Mouse (Mus musculus) lung, adult 2 months (tissue): ENCODE results near the gene Slc25a33. TPM values are rescaled to one million over a fixed set of nuclear protein-coding genes. Genes with fewer than 3 reads are reported as not detected.

Source experiments
- DNase-seq: peaks from one replicate; pipeline ENCODE4 v3.0.0; 2022
- H3K4me1 ChIP-seq: fragments of 200-500 bp; 2 replicates; pipeline ENCODE4 v1.6.1; 2011; ENCODE audit warnings: low read length; ENCODE audit not compliant: control insufficient read depth, insufficient read depth
- H3K4me3 ChIP-seq: fragments of 200-500 bp; replicated peaks from 2 replicates; pipeline ENCODE3; 2011; ENCODE audit warnings: low read depth, mild to moderate bottlenecking, control low read depth, low read length; ENCODE audit errors: extremely low read depth
- CTCF ChIP-seq: fragments of 200-500 bp; IDR thresholded peaks from 2 replicates; pipeline ENCODE4 v1.5.1; 2011; ENCODE audit warnings: mild to moderate bottlenecking, low read length, control low read depth; ENCODE audit not compliant: insufficient read depth
- POLR2A ChIP-seq: fragments of 200-500 bp; IDR thresholded peaks from 2 replicates; pipeline ENCODE4 v1.6.1; 2011; ENCODE audit warnings: low read depth, mild to moderate bottlenecking, control low read depth, low read length, borderline replicate concordance; ENCODE audit errors: extremely low read depth
- WGBS: fragments of 180-500 bp; shearing (Covaris S2); methylation state at CpG from one replicate; pipeline ENCODE4 v1.1.7; 2018; 5-methylcytosine and 5-hydroxymethylcytosine counted together
- polyA plus RNA-seq: library from polyadenylated mRNA; depleted of rRNA; stranded (reverse); fragments of >200 nt; gene quantifications from 2 replicates; pipeline ENCODE4 v1.2.3, GENCODE M21; 2012

Gene Slc25a33
- polyA plus RNA-seq, 1 experiment = 9.5 TPM

DNA sequence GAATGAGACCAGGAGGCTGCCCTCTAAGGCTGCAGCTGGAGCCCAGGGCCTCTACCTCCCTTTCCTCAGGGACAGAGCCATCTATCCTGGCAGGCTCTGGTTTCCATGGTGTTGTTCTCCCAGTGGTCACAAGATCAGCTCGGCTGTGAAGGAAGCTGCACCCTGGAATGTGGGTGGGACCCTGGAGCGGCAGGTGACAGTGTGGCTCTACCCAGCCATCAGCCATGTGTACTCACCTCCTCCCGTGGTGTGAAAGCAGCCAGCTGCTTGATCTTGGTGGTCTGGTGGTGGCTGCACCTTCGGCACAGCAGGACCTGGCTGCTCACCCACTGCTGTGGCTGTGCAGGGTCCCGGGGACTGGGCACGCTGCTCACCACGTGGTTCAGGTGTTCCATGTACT is 43.2 kb downstream of the Slc25a33 start:
- Histone ChIP-seq H3K4me1 (no peaks in the 10 kb centered on the region; the same call in 1 of the 2 replicates), H3K4me3 (no peak overlapping the region)
- WGBS = 47% methylated on average over 7 of the region's 7 CpGs
- no peak for TF ChIP-seq CTCF
- no peak for TF ChIP-seq POLR2A
- DNase-seq = no peak

- TF ChIP-seq CTCF = no peak
- TF ChIP-seq POLR2A = peak; percentile 52; the same call in 1 of the 2 replicates
- Histone ChIP-seq H3K4me3 (peak overlapping the region; percentile 37), H3K4me1 (no peaks in the 10 kb centered on the region)
- 51% methylated on average over 8 of the region's 8 CpGs for WGBS
- DNase-seq = no peak
Observed at GRCm38 (mm10) chr4:149728810-149729209, 45.3 kb downstream of the Slc25a33 start.

GRCm38 (mm10) chr4:149727636-149728035 is 46.4 kb downstream of the Slc25a33 start:
- Histone ChIP-seq H3K4me1 (no peaks in the 10 kb centered on the region), H3K4me3 (no peak overlapping the region)
- TF ChIP-seq CTCF (no peak), POLR2A (no peak)
- DNase-seq = no peak
- whole genome bisulfite sequencing = 96% methylated on average over 5 of the region's 5 CpGs

DNA sequence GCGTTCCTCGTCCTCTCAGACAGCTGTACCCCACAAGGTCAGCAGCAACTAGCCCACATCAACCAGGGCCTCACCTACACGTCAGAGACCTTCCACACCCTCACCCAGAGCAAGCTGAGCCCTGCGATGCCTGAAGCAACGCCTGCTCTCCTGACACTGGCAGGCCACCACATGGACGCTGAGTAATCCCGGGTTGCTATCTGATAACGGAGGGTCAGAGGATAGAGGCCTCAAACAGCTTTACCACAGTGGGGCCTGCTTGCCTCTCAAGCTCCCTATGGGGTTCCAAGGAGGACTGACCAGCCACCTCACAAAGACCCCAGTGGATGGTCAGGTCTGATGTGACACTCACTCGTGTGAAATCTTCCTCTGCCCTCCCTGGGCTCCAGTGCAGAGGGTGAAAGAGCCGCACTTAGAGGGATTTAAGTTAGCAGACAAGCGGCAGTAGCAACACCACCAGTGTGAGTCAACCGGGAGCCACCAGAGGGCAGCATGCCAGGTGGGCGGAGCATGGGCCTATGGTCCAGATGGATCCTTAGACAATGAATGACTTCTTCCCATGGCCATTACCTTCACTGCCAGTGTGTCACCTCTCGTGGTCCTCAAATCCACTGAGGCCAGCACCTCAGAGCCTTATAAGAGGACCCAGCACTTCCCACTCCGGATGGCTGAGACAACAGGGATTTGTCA is 48.3 kb downstream of the Slc25a33 start:
- no peaks in the 10 kb centered on the region for H3K4me1 ChIP-seq
- no peak overlapping the region for H3K4me3 ChIP-seq
- 61% methylated on average over 15 of the region's 15 CpGs for WGBS
- DNase-seq = peak; percentile 69
- TF ChIP-seq POLR2A (no peak), CTCF (peak; percentile 66)

- WGBS = 93% methylated on average over 17 of the region's 17 CpGs
- no peak for TF ChIP-seq CTCF
- no peak for TF ChIP-seq POLR2A
Observed at GRCm38 (mm10) chr4:149724916-149725470, 49.1 kb downstream of the Slc25a33 start.

DNA sequence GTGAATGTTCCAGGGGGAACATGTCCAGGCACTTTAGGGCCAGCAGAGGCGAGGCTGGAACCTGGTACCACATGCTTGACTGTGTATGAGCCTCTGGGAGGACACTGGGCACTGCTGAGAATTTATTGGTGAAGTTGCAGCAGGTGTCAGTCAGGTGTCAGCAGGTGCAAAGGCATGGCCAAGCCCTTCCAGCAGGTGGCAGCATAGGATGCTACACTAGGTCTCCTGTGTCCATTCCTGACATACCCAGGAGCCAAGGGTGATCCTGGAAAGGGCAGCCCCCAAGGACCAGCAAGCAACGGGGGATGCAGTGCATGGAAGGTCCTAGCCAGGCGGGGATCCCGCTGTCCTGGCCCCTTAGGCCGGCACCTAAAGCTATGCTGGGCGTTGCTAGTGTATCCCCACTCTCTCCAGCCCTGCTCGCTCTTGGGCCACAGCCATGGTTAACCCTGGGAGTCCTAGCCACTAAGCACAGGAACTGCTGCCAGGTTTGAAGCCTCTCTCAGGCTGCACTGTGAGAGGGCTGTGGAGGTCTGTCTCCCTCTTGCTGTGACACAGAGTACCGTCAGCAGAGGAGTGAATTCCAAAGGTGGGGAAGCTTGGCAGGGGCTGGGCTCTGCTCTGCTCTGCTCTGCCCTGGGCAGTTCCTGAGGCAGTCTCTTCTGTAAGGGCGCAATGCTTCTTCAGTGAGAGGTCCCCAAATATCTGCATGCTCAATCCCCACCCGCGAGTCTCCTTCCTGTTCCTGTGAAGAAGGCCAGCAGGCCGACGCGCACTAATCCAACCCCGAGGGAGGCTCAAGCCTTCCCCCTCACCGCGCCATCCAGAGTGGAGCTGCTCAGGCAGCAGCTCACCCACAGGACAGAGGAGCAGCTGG is 50.0 kb downstream of the Slc25a33 start:
- WGBS = 79% methylated on average over 17 of the region's 17 CpGs

More at GRCm38 (mm10) chr4:149724916-149725470, 49.1 kb downstream of the Slc25a33 start:
- DNase-seq = no peak
- Histone ChIP-seq H3K4me1 (no peaks in the 10 kb centered on the region), H3K4me3 (no peak overlapping the region)

GRCm38 (mm10) chr4:149723021-149723390 is 51.1 kb downstream of the Slc25a33 start:
- WGBS = 93% methylated on average over 12 of the region's 12 CpGs
- Histone ChIP-seq H3K4me3 (no peak overlapping the region), H3K4me1 (no peaks in the 10 kb centered on the region)
- TF ChIP-seq CTCF (no peak), POLR2A (no peak)
- DNase-seq = no peak

More for the DNA sequence above, 50.0 kb downstream of the Slc25a33 start:
- Histone ChIP-seq H3K4me3 (no peak overlapping the region), H3K4me1 (no peaks in the 10 kb centered on the region)
- TF ChIP-seq CTCF (peak; percentile 92), POLR2A (no peak)
- peak; percentile 63 for DNase-seq

- TF ChIP-seq POLR2A (no peak), CTCF (no peak)
- WGBS = 87% methylated on average over 24 of the region's 24 CpGs
- Histone ChIP-seq H3K4me3 (no peak overlapping the region), H3K4me1 (no peaks in the 10 kb centered on the region)
- DNase-seq = no peak
Observed at GRCm38 (mm10) chr4:149722104-149723020, 51.7 kb downstream of the Slc25a33 start.

DNA sequence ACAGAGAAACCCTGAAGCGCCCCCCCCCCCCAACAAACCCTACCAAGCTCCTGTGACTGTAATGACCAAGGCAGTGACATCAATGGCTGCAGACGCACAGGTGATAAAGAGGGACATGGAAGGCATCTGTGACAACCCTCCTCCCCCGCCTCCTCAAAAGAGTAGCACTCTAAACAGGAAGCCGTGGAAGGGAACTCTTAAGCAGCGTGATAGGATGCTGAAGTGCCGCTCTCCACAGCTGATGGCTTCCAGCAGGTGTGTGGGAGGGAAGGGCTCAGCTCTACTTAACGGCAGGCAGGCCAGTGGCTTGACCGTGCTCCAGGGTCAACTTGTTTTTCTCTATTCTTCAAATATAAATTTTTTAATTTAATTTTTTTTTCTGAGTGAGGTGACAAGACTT is 52.9 kb downstream of the Slc25a33 start:
- TF ChIP-seq CTCF = no peak
- no peak for TF ChIP-seq POLR2A
- Histone ChIP-seq H3K4me3 (no peak overlapping the region), H3K4me1 (no peaks in the 10 kb centered on the region)
- DNase-seq = no peak
- 66% methylated on average over 8 of the region's 8 CpGs for WGBS
